Mouse (Mus musculus): ENCODE data around the gene Tmem117.

Gene Tmem117

GRCm38 (mm10) chr15:94649071-94649765 lies 20.2 kb downstream of the Tmem117 start:
- no peak for DNase-seq (ENCODE audit: low spot score)

- no peak for DNase-seq (ENCODE audit: low spot score)
These were observed 20.7 kb downstream of the Tmem117 start for GRCm38 (mm10) chr15:94649766-94650120.

DNA sequence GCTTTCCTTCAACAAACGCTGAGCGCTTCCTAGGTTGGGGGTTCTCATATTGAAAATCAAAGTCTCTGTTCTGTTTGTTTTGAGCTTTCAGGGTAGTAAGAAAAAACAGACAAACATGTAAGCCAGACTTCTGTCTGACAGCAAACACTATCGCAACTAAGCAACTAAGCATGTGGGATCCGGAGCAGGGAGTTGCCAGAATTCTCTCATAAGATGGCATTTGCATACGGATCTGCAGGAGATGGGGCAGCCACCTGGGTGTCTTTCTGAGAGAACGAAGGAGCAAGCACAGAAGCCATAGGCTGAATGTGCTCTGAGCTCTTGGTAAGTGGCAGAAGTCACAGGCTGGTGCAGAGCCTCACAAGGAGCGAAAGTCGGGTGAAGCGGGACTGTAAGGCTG lies 22.3 kb downstream of the Tmem117 start:
- DNase-seq (ENCODE audit: low spot score): no peak

GRCm38 (mm10) chr15:94651969-94652842 lies 23.2 kb downstream of the Tmem117 start:
- no peak for DNase-seq (ENCODE audit: low spot score)

GRCm38 (mm10) chr15:94652843-94653206 lies 23.8 kb downstream of the Tmem117 start:
- DNase-seq (ENCODE audit: low spot score): no peak

- DNase-seq (ENCODE audit: low spot score): no peak
These were observed 26.8 kb downstream of the Tmem117 start for GRCm38 (mm10) chr15:94655811-94656323.

DNA sequence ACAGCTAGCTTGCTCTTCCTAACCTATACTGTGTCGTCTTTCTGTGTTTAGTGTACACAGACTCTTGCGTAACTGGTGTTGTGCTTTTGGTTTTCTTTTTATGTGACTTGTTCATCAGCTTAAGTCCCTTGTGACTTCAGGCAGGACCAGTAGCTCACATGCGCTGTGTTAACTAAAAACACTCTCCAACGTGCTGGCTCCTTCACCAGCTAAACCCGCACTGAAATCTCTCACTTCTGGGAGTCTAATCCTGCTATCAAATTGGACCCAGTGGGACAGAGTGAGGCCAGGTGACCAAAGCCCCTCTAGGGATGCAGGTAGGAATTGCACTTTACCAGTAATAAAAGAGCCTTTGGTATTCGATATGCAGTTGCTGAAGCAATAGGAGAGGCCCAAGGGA lies 28.9 kb downstream of the Tmem117 start:
- no peak for DNase-seq (ENCODE audit: low spot score)

- no peak for DNase-seq (ENCODE audit: low spot score)
These were observed 29.5 kb downstream of the Tmem117 start for GRCm38 (mm10) chr15:94658392-94659111.

- DNase-seq (ENCODE audit: low spot score): no peak
These were observed 30.0 kb downstream of the Tmem117 start for GRCm38 (mm10) chr15:94659112-94659437.

DNA sequence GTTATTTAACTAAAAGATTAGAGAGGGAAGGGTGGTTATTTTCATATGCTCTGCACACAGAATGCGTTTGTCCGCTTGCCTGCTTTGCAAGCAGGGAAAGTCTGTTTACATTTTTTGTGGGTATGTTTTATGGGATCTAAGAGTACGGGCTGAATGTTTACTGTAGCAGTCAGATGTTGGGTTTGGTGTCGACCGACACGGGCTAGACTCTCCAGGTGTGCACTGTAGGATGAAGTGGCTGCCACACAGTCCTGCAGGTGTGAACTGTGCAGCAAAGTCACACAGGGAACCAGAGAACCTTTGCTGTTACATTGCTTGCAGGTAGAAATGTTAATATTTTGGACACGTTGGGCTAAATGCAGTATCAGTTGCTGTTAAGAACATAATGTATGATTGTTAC lies 31.9 kb downstream of the Tmem117 start:
- no peak for DNase-seq (ENCODE audit: low spot score)

DNA sequence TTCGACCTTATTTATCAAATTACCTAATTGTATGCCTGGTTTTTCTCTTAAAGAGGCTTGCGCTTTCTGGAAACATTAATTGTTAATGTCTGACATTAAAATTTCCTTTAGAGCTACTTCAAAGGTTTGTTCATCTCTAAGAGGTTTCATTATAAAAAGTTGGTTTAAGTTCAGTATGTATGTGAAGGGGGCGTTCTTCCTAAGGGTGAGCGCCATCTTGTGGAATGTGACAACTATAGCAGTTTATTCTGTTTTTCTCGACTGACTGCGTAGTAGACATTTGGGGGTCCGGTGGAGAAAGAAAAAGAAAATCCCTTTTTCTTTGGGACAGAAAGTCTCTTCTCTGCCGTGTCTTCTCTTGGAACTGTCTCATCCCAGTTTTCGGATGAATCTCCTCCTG lies 32.4 kb downstream of the Tmem117 start:
- DNase-seq (ENCODE audit: low spot score): peak; percentile 44

DNA sequence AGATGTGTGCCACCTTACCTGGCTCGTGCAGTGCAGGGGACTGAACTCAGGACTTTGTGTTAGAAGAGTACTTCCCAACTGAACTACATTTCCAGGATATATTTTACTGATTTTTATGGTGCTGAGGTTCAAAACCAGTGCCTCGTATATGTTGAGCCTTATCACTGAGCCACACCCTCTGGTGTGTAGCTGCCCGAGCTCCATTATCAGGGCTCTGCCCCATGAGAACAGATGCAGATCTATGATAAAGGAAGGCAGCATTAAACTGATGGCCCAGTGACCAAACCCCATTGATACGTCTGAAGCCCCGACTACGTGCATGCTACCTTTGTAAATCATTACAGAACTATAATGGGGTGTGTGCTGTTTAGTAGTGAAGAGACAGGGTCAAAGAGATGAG lies 35.6 kb downstream of the Tmem117 start:
- no peak for DNase-seq (ENCODE audit: low spot score)

- no peak for DNase-seq (ENCODE audit: low spot score)
These were observed 52.1 kb downstream of the Tmem117 start for GRCm38 (mm10) chr15:94681135-94681534.

- DNase-seq (ENCODE audit: low spot score): no peak
These were observed 55.2 kb downstream of the Tmem117 start for GRCm38 (mm10) chr15:94684269-94684668.

- DNase-seq (ENCODE audit: low spot score): no peak
These were observed 58.1 kb downstream of the Tmem117 start for GRCm38 (mm10) chr15:94687176-94687575.

- no peak for DNase-seq (ENCODE audit: low spot score)
These were observed 58.6 kb downstream of the Tmem117 start for GRCm38 (mm10) chr15:94687629-94688028.

GRCm38 (mm10) chr15:94689195-94689883 lies 60.3 kb downstream of the Tmem117 start:
- DNase-seq (ENCODE audit: low spot score): no peak

- DNase-seq (ENCODE audit: low spot score): no peak
These were observed 60.8 kb downstream of the Tmem117 start for GRCm38 (mm10) chr15:94689884-94690231.

- DNase-seq (ENCODE audit: low spot score): peak; percentile 57
These were observed 93.7 kb downstream of the Tmem117 start for GRCm38 (mm10) chr15:94722759-94723158.

DNA sequence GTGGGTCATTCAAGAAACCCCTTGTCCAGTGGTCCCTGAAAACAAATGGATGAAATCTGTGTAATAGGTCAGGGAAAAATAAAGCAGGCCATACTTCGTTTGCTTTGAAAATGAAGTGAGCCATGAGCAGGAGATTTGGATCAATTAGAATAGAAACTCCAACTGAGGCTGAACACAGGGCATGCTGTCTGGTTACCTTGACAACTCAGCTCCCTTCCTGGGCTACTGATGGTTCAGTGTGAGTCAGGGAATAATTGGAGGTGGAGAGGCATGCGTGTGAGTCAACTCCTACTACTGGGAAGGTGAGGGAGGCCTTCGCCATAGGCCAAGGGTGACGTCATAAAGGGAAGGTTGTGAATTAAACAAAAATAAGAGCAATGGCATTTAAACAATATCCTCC lies 103.1 kb downstream of the Tmem117 start:
- no peak for DNase-seq (ENCODE audit: low spot score)

DNA sequence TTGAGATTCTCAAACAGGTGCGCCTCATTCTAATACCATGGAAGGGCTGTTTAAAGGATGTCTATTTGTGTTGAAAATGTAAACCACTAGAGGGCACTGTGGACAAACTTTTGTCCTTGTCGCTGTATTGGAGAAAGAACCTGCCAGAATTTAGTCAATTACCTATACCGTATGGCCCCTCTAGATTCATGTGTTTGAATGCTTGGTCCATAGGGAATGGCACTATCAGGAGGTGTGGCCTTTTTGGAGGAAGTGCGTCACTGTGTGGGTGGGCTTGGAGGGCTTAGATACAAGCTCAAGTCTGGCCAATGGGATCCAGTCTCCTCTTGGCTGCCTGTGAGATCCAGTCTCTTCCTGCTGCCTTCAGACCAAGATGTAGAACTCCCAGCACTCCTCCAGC lies 140.2 kb downstream of the Tmem117 start:
- peak; percentile 50 for DNase-seq (ENCODE audit: low spot score)

DNA sequence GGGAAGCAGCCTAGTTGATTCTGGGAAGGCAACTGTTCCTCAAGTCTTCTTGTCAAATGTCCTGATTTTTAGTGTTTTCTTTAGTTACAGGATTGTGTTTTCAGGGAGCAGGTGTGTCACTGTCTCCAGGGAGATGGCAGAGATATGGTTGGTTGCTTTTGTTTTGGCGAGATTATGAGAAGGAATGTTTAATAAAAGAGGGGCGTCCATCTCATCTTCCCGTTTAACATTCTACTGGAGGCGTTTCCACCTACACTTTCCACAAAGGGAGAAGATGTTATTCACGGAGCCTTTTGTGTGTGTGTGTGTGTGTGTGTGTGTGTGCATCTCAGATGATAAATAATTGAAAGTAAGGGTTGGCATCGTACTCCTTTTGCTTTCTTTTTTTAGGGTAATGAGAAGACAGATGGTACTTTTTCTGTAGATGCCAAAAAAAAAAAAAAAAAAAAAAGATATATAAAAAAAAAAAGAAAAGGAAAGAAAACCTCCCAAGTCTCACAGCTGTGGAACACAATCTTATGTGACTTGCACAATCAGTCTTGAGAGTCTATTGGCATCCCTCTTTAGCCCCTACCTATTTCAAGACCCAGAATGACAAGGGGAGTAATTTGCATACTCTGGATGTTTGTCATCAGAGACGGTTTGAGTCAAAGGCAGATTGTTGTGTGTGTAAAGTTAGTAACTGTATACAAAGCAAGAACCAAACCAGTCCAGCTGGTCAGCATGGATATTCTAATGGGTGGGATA lies 142.0 kb downstream of the Tmem117 start:
- no peak for DNase-seq (ENCODE audit: low spot score)

All from MN1 (cell line).